Mouse (Mus musculus): ENCODE results near the gene Bik.
"Not testable (repeated sequence)": the region's sequence is repeated elsewhere in the genome, so short reads cannot be mapped to it uniquely, and the experiment has no call there.

Gene Bik

GRCm38 (mm10) chr15:83526424-83527091 is at the start of gene Bik:
Bik (plus strand) TSS chr15:83526862.
- peak; percentile 78 to 87 for DNase-seq

GRCm38 (mm10) chr15:83478096-83478495 is 48.6 kb upstream of the Bik start:
- peak in 1 of 2 experiments; percentile 75 for DNase-seq

GRCm38 (mm10) chr15:83479818-83480217 is 46.8 kb upstream of the Bik start:
- no peak for DNase-seq

GRCm38 (mm10) chr15:83481236-83481780 is 45.4 kb upstream of the Bik start:
- no peak for DNase-seq

GRCm38 (mm10) chr15:83482645-83483224 is 43.9 kb upstream of the Bik start:
- no peak for DNase-seq

- peak in 1 of 2 experiments; percentile 58 for DNase-seq
Observed at GRCm38 (mm10) chr15:83483482-83483881, 43.2 kb upstream of the Bik start.

GRCm38 (mm10) chr15:83484311-83484710 is 42.4 kb upstream of the Bik start:
- DNase-seq: no peak

GRCm38 (mm10) chr15:83487477-83488115 is 39.1 kb upstream of the Bik start:
- peak in 1 of 2 experiments; percentile 47 for DNase-seq

- no peak for DNase-seq
Observed at GRCm38 (mm10) chr15:83489471-83489870, 37.2 kb upstream of the Bik start.

GRCm38 (mm10) chr15:83491891-83492290 is 34.8 kb upstream of the Bik start:
- no peak for DNase-seq

- DNase-seq: no peak
Observed at GRCm38 (mm10) chr15:83493856-83494571, 32.6 kb upstream of the Bik start.

GRCm38 (mm10) chr15:83494572-83494920 is 32.1 kb upstream of the Bik start:
- no peak for DNase-seq

GRCm38 (mm10) chr15:83495195-83495594 is 31.5 kb upstream of the Bik start:
- DNase-seq: no peak

GRCm38 (mm10) chr15:83495787-83496367 is 30.8 kb upstream of the Bik start:
- DNase-seq: no peak

GRCm38 (mm10) chr15:83497299-83497698 is 29.4 kb upstream of the Bik start:
- no peak for DNase-seq

- DNase-seq: no peak
Observed at GRCm38 (mm10) chr15:83499211-83499755, 27.4 kb upstream of the Bik start.

- peak; percentile 47 to 69 for DNase-seq
Observed at GRCm38 (mm10) chr15:83500352-83500751, 26.3 kb upstream of the Bik start.

- not testable (repeated sequence) for DNase-seq
Observed at GRCm38 (mm10) chr15:83501483-83501882, 25.2 kb upstream of the Bik start.

- no peak for DNase-seq
Observed at GRCm38 (mm10) chr15:83509950-83510804, 16.5 kb upstream of the Bik start.

- peak; percentile 97 for DNase-seq
Observed at GRCm38 (mm10) chr15:83510805-83511405, 15.8 kb upstream of the Bik start, which contains the start of gene Ttll1. Ttll1 (minus strand) TSS chr15:83510893.
